Mouse (Mus musculus) embryonic stem cell, embryonic (primary cell): Measurements from ENCODE around the gene Gpr176.
"Not testable (repeated sequence)": the region's sequence is repeated elsewhere in the genome, so short reads cannot be mapped to it uniquely, and the experiment has no call there.

Experiments
- CTCF ChIA-PET, 4 experiments: fragments of 300-600 bp in 2 of 4; fragments of 350-600 bp in 2 of 4; sonication (Branson Sonifier 250); formaldehyde crosslinking; loops; one replicate each; lab custom pipeline; 2022; ENCODE audit warnings: inconsistent platforms in 2 of 4; lab: Charles Lee
- POLR2A ChIA-PET, 4 experiments: fragments of 300-600 bp in 2 of 4; fragments of 350-600 bp in 2 of 4; sonication (Branson Sonifier 250); formaldehyde crosslinking; loops; one replicate each; lab custom pipeline; 2022; ENCODE audit warnings: antibody characterized with exemption in 4 of 4, inconsistent platforms in 1 of 4; lab: Charles Lee

Gpr176 gene

DNA sequence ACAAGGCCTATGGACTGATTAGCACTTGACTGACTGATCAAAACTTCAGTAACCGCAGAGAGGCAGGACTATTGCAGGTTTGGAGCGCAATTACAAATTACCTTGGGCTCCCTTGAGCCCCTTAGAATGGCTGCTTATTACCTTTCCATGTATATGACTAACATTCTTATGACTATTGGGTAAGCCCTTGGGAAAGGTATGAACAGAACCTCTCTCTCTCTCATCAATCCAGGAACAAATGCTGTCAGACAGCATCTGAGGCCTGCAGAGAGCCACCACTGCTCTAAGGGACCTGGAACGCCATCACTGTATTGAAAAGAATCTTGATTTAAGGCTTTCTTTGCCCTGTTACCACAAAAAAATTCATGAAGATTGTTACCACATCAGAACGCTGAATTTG is 52.1 kb downstream of the Gpr176 start:
- POLR2A ChIA-PET: no interaction called here
- CTCF ChIA-PET: no interaction called here

DNA sequence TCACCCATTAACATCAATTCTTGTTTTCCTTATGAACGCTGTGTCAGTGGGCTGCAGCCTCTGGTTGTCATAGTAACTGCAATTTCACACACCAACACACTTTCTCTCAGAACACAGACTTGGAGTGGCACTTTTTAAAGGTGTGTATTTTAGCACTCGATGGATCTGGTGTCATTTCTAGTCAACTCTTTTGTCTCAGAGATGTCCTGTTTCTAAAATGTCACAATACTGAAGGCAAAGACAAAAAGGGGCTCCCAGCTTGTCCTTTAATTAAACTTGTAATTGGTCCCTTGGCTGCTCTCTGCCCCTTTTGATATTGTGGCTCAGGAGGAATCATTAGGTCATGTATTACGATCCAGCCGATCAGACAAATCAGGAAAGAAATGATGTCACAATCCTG is 52.7 kb downstream of the Gpr176 start:
- POLR2A ChIA-PET: no interaction called here
- CTCF ChIA-PET: no interaction called here

DNA sequence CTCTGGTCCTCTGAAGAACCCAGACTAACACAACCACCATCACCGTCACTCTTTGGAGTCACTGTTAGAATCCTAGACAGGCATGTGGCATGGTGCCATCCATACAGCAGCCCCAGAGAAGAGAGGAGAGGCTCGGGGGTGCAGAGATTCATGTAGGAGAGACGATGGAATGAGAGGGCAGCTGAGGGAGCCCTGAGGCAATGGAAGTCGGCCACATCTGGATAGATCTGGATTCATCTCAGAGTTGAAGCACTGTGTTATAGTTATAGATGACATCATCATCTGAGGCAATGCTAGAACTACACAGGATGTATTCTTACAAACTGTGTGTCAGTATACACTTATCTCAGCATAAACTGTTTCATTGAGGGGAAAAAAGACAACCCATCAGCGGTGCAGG is 54.0 kb downstream of the Gpr176 start:
- CTCF ChIA-PET: no interaction called here

DNA sequence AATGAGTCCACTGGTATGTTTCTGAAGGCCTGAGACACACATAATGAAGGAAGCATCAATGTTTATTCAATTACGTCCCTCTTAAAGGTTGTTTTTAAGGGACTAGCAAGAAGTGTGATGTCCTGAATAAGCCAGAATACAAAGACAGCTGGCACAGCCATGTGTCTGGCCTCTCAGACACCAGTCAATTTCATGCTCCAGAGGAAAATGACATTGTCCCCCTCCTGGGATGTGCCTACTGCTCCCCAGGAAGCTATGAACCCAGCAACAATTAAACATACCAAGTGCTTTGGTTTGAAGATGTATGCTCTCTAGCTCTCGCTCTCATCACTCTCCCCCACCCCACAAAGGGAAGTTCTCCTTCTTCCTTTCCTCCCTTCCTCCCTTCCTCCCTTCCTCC is 56.3 kb downstream of the Gpr176 start:
- CTCF ChIA-PET: interaction anchor here in 3 of 4 experiments (0.6 to 1.2 kb wide), 3 partner anchors 114 to 170 kb away, joined by 3 to 6 read pairs (median 4); no protein-coding TSS in a partner anchor
- POLR2A ChIA-PET: interaction anchor here in 1 of 4 experiments (0.7 kb wide), 1 partner anchor 357 kb away, joined by 3 read pairs; no protein-coding TSS in a partner anchor

More for the DNA sequence above, 54.0 kb downstream of the Gpr176 start:
- POLR2A ChIA-PET: no interaction called here

DNA sequence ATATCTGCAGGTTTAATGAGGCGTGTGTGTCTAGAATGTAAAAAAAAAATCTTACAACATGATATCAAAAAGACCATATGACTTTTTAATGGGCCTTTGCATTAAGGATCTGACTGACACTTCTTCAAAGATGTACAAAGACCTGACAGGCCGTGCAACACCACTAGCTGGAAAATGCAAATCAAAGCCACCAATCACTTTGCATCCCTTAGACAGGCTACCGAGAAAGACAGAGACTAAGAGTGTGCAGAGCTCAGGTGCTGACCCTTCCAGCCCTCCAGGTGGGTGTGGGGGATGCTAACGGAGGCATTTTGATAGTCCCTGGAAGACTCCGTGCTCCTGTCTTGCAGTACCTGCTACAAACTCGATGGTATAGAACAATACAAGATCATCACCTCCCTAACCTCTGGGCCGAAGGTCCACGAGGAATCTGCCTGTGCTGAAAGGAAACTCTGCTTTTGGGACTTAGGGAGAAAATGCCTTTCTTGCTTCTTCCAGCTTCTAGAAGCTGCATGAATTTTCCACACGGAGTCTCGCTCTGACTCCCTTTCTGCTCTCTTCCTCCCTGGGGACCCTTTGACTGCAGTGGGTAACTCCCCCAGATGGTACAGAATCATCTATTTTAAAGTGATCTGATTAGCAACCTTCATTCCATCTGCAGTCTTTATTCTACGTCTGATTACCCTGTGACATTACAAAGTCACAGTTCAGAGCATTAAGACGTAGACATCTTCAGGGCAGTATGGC is 57.4 kb downstream of the Gpr176 start:
- ChIA-PET CTCF (interaction anchor here in 1 of 4 experiments (0.9 kb wide), 1 partner anchor 171 kb away, joined by 4 read pairs; no protein-coding TSS in a partner anchor), POLR2A (interaction anchor here in 1 of 4 experiments (1.0 kb wide), 1 partner anchor 18 kb away, joined by 3 read pairs; no protein-coding TSS in a partner anchor)

DNA sequence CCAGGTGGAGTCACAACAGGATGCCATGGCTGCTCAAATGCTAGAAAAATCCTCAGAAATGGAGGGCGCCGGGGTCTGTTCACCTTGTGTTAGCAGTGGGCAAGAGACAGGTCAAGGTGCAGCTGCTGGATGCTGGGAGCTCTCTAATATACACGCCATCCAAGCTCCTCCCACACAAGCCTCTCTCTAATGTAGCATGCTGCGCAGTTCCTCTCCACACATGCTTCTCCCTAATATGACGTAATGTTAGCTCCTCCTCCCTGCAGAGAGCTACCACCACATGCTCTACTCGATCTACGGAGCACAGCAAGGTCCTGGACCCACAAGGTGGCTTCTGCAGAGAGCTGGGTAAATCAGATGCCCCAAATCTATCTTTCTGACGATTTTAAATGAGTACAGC is 65.7 kb downstream of the Gpr176 start:
- ChIA-PET POLR2A (interaction anchor here in 1 of 4 experiments (0.9 to 1.1 kb wide), 2 partner anchors 9 to 22 kb away, joined by 3 to 4 read pairs; no protein-coding TSS in a partner anchor), CTCF (interaction anchor here in 2 of 4 experiments (0.6 to 0.8 kb wide), 3 partner anchors 179 to 669 kb away, joined by 3 to 6 read pairs (median 3); no protein-coding TSS in a partner anchor)

DNA sequence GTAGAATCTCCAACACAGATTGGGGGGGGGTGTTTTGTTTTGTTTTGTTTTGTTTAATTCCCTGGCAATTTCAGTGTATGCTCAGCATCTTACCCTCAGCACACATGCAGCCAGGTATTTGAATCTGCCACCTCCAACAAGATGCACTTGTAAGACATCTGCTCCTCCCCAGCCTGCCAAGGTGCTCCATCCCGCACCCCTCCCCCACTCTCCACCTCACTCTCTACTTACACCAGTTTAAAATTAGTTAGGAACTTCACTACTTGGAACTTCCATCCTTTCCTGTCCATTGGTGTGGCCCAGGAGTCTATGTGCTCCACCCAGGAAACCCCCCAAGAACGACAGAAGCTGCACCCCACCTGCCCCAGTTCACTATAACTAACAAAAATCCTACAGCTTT is 66.3 kb downstream of the Gpr176 start:
- ChIA-PET POLR2A (interaction anchor here in 1 of 4 experiments (0.9 kb wide), 1 partner anchor 8 kb away, joined by 4 read pairs; no protein-coding TSS in a partner anchor), CTCF (interaction anchor here in 1 of 4 experiments (0.8 kb wide), 1 partner anchor 180 kb away, joined by 3 read pairs; no protein-coding TSS in a partner anchor)

DNA sequence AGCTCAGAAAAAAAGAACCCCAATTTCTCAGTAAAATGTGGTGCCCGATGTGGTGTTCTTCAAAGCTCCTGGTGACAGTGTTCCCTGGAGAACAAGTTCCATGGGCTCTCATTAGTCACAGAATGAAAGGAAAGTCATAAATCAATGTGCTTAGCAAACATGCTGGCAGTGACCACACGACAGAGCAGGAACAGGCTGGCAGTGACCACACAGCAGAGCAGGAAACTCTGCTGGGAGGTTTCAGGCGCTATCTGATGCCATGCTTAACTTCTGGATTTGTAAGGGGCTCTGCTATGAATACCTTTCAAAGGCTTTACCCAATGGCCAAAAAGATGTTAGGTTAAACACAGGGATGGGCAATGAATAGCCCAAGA is 66.7 kb downstream of the Gpr176 start:
- POLR2A ChIA-PET: interaction anchor here in 1 of 4 experiments (0.7 kb wide), 1 partner anchor 166 kb away, joined by 3 read pairs; no protein-coding TSS in a partner anchor
- CTCF ChIA-PET: interaction anchor here in 1 of 4 experiments (0.8 kb wide), 1 partner anchor 180 kb away, joined by 3 read pairs; no protein-coding TSS in a partner anchor

DNA sequence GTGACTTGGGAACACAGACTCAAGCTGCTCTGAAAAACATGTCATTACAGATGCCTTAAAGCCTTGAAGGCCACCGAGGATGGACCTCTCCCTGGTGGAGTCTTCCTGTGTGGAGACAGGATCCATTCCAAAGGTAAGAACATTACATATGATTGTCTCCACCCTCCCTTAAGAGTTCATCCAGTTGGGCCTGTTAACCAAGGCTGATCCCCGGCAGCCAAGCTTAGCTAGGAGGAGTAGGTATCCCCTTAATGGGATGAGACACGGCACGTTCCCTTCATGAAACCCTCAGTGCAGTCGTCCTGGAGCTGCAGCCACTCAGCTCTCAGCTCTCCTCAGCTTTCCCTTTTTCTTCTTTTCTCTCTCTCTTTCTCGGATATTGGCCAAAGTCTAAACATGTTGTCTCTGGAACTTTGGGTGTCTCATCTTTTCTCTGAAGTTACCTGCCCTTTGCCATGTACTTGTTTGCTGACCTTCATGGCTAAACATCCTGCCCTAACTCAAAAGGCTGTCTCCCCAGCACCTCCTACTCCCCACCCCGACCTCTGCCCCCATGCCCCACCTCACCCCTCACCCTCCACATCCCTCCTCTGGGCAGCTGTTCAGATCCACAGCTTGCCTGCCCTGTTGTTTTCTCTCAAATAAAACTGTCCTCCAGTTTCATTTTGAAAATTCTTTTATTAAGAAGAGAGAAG is 67.2 kb downstream of the Gpr176 start:
- POLR2A ChIA-PET: interaction anchor here in 1 of 4 experiments (0.6 to 0.7 kb wide), 2 partner anchors 166 to 215 kb away, joined by 3 read pairs; no protein-coding TSS in a partner anchor
- CTCF ChIA-PET: no interaction called here

DNA sequence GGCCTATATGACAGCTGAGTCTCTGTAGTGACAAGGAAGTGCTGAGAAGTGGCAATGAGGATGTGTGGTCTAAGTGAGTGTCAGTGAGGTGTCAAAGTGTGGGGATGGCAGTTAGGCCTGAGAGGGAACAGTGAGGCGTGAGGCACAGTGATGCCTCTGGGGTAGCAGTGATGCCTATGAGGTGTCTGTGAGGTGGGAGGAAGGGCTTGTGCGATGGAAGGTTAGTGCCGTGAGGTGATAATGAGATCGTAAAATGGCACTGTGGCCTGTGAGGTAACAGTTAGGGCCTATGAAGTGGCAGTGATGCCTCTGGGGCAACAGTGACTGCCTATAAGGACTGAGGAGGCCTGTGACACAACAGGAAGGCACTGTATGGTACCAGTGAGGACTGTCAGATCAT is 69.8 kb downstream of the Gpr176 start:
- POLR2A ChIA-PET: no interaction called here
- CTCF ChIA-PET: no interaction called here

DNA sequence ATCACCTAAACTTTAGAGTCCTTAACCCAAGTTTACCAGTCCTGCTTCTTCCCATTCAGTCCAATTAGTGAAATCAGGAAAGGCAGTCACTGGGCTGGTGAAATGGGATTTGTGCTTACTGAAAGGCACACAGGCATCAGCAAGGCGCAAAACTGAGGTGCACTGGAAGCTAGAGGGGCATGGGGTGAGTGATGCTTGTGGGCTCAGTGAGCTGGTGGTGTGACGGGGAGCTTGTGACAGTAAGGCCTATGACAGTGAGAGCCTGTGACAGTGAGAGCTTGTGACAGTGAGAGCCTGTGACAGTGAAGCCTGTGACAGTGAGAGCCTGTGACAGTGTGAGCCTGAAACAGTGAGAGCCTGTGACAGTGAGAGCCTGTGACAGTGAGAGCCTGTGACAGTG is 71.6 kb downstream of the Gpr176 start:
- ChIA-PET POLR2A (no interaction called here), CTCF (no interaction called here)

DNA sequence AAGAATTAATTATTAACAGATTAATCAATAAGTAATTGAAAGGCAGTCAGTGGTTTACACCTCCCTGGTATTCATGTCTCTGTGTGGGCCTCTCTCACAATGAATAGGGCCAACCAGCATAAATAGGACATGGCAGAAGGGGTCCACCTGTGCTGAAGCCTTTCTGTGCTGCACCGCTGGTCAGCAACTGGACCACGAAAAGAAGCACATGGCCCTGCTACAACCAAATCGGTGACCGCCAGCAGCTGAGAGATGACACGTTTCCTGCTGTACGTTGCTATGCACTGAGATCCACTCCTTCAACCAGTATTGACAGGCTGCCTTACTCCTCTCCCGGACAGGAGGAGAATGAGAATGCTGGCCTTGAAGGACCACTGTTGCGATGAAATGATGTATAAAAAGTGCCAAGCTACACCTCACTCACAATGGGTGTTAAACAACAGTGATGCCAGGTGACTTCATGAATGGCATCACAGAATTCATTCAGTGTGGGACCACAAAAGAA is 72.1 kb downstream of the Gpr176 start:
- POLR2A ChIA-PET: no interaction called here

DNA sequence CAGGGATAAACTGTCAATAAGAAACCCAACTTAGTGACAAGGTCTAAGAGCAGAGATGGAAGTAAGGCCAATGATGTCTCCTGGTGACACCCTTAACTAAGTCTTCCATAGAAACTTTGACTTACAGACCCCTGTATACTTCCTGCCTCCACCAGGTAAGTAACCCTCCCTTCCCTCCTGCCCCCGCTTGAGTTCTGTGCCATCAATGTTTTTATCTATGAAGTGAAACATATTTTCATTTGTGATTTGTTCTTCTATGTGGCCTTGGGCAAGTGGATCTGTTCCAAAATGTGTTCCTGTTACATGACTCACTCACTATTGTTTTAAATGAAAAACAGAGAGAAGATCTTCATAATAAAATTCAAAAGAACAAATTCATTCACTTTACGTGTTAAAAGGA is 73.2 kb downstream of the Gpr176 start:
- ChIA-PET CTCF (no interaction called here), POLR2A (no interaction called here)

More for the DNA sequence above, 72.1 kb downstream of the Gpr176 start:
- CTCF ChIA-PET: no interaction called here

DNA sequence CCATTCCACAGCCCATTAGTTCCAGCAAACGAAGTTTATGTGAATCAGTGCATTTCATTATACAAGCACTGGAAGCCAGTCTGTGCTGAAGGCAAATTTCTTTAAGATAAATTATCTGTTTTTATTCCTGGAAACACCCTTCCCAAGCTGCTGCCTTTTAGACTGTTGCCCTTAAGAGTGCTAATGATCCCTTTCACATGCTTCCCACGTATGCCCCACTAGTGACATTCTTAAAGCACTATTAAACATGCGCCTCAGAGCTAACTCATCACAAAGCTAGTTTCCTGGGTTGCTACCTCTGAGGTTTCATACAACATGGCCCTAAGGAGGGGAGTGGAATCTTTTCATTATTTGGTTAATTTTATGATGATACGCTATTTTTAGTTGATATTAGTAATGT is 74.6 kb downstream of the Gpr176 start:
- ChIA-PET POLR2A (interaction anchor here in 1 of 4 experiments (1.1 kb wide), 1 partner anchor 9 kb away, joined by 4 read pairs; no protein-coding TSS in a partner anchor), CTCF (no interaction called here)

DNA sequence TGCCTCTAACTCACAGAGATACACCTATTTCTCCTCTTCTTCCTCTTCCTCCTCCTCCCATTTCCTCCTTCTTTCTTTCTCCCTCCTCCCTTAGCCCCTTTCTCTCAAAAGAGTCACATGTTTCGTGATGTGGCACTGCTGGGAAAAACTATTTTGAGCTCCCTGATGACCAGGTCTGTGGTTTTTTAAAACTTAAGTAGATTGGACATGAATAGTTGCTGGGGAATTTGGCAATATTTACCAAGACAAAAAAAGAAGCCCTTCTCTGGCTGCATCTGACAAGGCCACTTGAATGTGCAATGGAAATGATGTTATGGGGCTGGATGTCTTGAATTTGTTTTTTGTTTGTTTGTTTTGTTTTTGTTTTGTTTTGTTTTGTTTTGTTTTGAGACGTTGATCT is 75.3 kb downstream of the Gpr176 start:
- CTCF ChIA-PET: no interaction called here
- POLR2A ChIA-PET: interaction anchor here in 1 of 4 experiments (1.4 kb wide), 1 partner anchor 18 kb away, joined by 3 read pairs; no protein-coding TSS in a partner anchor

DNA sequence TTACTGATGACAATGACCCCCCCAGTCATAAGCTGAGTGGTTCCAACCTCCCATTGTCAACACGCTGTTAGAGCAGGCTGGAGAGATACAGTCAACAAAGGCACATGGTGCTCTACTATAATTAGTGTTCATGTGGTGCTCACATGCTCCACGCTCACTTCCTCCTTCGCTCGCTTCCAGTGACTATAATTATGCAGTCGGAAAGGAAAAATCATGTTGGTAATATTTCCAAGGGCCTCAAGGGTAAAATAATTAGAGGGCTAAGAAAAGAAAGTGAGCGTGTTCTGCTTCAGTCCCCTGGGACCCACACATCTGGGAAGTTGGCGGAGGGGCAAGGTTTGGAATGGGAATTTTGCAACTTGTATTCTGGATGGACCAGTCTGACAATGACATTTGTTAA is 77.7 kb downstream of the Gpr176 start:
- ChIA-PET CTCF (interaction anchor here in 2 of 4 experiments (0.6 kb wide), 2 partner anchors 135 to 581 kb away, joined by 3 to 4 read pairs; no protein-coding TSS in a partner anchor), POLR2A (no interaction called here)

DNA sequence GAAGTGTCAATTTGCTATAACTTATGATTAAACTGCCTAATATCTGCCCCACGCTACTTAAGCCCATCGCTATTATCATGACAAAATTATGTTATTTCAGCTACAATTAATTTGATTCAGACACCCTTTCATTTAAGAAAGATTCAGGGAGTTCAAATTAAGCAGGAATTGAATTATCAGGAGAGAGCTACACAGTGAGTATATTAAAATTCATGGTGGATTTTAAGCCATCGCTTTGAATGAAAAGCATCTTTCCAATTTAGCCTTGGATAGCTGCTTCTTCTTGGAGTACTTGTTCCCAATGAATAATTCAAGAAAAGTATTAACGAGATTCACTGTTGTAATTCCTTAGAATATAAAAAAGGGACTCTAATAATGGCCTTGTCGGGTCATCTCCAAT is 79.6 kb downstream of the Gpr176 start:
- ChIA-PET CTCF (interaction anchor here in 3 of 4 experiments (0.6 to 1.1 kb wide), 4 partner anchors 94 to 1033 kb away, joined by 3 to 4 read pairs (median 3); no protein-coding TSS in a partner anchor), POLR2A (interaction anchor here in 1 of 4 experiments (0.6 kb wide), 1 partner anchor 42 kb away, joined by 3 read pairs; no protein-coding TSS in a partner anchor)

DNA sequence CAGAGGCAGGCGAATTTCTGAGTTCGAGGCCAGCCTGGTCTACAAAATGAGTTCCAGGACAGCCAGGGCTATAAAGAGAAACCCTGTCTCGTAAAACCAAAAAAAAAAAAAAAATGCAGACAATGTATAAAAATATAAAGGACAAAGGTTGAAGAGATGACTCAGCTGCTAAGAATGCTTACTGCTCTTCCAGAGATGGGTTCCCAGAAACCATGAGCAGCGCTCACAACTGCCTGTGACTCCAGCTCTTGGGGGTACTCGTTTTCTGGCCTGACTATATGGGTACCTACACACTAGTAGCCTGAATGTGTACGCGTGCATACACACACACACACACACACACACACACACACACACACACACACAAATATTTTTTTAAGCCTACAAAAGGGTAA is 84.2 kb downstream of the Gpr176 start:
- POLR2A ChIA-PET: interaction anchor here in 1 of 4 experiments (0.6 kb wide), 1 partner anchor 1136 kb away, joined by 9 read pairs; no protein-coding TSS in a partner anchor
- CTCF ChIA-PET: not testable (repeated sequence)
